Mouse (Mus musculus) heart, postnatal 0 days (tissue): ENCODE results near the gene Cdh24.

Experiments used
- CTCF ChIP-seq: IDR thresholded peaks from 2 replicates; pipeline ENCODE4 v1.5.1; 2016; ENCODE audit warnings: antibody characterized with exemption, control low read depth, low read depth
- EP300 ChIP-seq: IDR thresholded peaks from 2 replicates; pipeline ENCODE4 v1.6.1; 2016; ENCODE audit warnings: antibody characterized with exemption, low read depth

DNA sequence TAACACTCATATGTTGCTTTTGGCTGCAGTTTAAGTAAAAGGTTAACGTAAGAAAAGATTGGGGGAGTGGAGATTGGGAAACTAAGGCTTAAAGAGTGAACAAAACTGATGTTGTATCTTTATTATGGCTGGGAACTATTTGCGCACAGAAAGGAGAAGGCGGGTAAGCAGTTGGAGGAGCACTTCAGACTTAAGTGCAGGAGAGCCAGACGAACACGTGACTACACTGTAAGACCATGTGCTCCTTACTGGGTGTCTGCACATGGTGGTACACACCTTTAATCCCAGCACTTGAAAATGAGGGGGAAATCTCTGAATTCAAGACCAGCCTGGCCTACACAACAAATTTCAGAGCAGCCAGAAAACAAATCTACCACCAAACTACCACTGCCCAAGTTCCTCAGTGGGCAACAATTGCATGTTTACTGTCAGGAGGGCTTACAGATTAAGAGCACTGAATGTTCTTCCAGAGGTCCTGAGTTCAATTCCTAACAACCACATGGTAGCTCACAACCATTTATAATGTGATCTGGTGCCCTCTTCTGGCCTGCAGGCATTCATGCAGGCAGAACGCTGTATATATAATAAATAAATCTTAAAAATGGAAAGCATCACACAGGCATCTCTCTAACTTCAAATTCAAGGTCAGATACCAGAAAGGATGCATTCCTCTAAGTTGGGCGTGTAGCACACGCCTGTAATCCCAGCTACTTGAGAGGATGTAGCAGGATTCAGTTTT is 5.9 kb upstream of the Cdh24 start:
- TF ChIP-seq CTCF, result peak; percentile 49
- no peak for TF ChIP-seq EP300
